Mouse (Mus musculus): ENCODE results near the gene Rtl3.

GRCm38 (mm10) chrX:106830494-106830893 is 9.9 kb downstream of the Rtl3 start:
- TF ChIP-seq GATA1 (IDR thresholded peaks at IDR 0.05; ENCODE audit: low read length) (no peak), TAL1 (IDR thresholded peaks at IDR 0.05; ENCODE audit: low read length) (no peak)
